Mouse (Mus musculus): Measurements from ENCODE around the gene Mctp1.
"Not testable (repeated sequence)": the region's sequence is repeated elsewhere in the genome, so short reads cannot be mapped to it uniquely, and the experiment has no call there.

Gene Mctp1

GRCm38 (mm10) chr13:76927875-76928440 lies 543.6 kb downstream of the Mctp1 start:
- peak; percentile 19 for DNase-seq (ENCODE audit: low read depth, low spot score)

GRCm38 (mm10) chr13:76929152-76929551 lies 544.8 kb downstream of the Mctp1 start:
- DNase-seq (ENCODE audit: low read depth, low spot score) = no peak

DNA sequence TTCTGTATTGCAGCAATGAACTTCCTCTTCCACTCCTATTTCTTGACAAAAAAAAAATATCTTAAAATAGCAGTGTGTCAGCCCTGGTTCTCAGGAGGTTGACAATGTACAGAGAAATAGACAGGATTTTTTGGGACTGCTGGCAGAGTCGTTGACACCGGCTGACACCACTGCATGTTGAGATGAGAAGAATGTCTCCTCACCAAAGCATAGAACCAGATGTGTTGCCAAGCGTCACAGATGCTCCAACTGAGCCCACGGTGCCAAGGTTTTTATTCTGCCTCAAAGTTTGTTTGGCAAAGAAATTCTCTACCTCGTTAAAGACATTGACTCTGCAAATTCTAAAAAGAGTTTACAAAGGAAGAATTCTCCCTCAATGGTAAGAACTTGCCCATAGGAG lies 548.6 kb downstream of the Mctp1 start:
- DNase-seq (ENCODE audit: low read depth, low spot score) = no peak

GRCm38 (mm10) chr13:76949234-76949633 lies 564.9 kb downstream of the Mctp1 start:
- no peak for DNase-seq (ENCODE audit: low read depth, low spot score)

GRCm38 (mm10) chr13:76967588-76967987 lies 583.3 kb downstream of the Mctp1 start:
- no peak for DNase-seq (ENCODE audit: low read depth, low spot score)

DNA sequence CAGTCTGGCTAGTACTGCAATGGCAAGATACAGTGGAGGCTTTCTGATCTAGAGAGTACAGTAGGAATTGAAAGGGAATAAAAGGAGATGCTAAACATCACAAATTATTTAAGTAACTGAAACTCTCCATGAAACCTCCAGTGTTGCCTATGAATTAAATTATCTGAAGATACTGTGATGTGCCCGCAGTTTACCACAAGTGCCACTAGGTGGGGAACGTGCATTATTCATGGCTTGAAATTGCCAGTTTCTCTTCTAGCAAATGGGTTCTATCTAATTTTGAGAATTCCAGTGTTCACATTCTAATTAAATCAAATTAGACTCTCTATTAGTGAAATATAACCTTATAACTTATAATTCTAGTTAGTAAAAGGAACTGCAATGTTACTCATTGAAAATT lies 585.1 kb downstream of the Mctp1 start:
- DNase-seq (ENCODE audit: low read depth, low spot score) = peak; percentile 35

DNA sequence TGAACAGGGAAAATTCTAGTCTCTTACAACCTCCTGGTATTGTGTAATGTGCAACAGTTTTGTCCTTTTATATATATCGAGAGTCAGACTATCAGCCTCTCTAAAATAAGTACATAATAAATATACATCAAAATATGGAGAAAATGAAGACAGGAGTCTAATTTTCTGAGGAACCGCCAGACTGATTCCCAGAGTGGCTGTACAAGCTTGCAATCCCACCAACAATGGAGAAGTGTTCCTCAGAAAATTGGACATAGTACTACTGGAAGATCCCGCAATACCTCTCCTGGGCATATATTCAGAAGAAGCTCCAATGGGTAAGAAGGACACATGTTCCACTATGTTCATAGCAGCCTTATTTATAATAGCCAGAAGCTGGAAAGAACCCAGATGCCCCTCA lies 586.7 kb downstream of the Mctp1 start:
- not testable (repeated sequence) for DNase-seq (ENCODE audit: low read depth, low spot score)

DNA sequence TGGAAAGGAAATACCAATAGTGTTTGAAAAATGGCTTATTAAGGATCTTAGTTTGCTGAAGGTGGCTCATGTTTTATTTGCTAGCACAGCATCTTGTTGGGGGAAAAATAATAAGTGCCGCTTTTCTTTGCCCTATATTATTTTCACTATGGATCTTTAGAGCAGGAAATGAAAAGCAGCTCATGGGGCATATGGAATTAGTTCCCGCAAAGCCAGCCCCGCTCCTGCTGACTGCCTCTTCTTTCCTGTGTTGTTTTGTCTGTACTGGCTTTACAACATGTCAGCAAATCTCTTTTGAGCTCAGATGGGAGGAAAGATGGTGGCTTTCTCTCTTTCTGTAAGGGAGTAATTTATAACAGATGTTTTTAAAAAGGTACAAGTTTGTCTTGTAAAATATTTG lies 618.3 kb downstream of the Mctp1 start:
- DNase-seq (ENCODE audit: low read depth, low spot score) = peak; percentile 8

GRCm38 (mm10) chr13:77003684-77004083 lies 619.3 kb downstream of the Mctp1 start:
- peak; percentile 4 for DNase-seq (ENCODE audit: low read depth, low spot score)

DNA sequence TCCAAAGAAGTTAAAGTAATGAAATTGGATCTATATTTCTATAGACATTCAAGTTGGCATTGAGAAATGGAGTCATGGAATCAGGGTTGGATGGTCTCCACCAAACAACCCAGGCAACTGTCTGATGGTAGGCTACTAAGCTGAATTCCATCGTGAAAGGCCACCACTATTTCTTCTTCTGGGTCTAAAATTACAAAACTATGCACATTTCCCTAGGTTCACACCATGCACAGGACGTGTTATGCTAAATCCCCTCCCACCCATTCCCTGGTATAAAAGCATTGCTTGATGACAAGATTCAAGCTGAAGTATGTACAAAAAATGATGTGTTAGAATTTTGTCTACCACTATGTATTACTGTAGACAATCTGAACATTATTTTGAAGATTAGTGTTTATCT lies 634.5 kb downstream of the Mctp1 start:
- no peak for DNase-seq (ENCODE audit: low read depth, low spot score)

GRCm38 (mm10) chr13:77029594-77029993 lies 645.3 kb downstream of the Mctp1 start:
- no peak for DNase-seq (ENCODE audit: low read depth, low spot score)

- no peak for DNase-seq (ENCODE audit: low read depth, low spot score)
Observed at GRCm38 (mm10) chr13:77043375-77043774, 659.0 kb downstream of the Mctp1 start.

DNA sequence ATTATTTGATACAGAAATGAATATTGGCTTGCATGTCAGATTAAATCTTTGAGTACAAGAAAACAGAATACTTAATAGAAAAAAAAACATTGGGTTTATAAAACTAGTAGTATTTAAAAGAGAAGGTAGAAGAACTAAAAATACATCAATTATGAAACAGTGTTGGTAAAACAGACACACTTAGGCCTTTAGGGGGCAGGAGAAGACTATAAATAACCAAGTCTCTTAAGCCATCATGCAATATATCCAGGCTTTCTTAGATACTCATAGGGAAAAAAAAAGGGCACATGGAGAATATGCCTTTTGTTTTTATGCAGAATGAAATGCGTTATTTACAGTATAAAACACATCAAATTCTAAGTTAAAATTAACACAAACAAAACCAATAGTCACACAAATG lies 661.0 kb downstream of the Mctp1 start:
- no peak for DNase-seq (ENCODE audit: low read depth, low spot score)

DNA sequence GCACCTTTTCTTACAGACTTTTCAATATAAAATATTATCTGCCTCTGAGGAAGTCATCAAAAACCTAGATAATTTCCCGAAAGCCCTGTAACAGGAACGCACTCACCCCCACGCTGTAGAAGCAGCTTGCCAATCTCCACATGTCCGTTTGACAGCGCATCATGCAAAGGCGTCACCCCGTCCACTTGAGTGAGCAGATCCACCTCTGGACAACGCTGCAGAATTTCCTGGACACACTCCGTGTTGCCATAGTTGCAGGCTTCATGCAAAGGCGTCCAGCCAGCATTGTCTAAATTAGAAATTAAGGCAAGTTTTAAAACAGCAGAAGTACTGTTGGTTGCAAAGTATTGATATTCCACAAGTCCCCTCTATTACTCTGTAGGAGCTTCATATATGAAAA lies 662.1 kb downstream of the Mctp1 start:
- DNase-seq (ENCODE audit: low read depth, low spot score) = no peak

GRCm38 (mm10) chr13:77047179-77047931 lies 663.0 kb downstream of the Mctp1 start:
- no peak for DNase-seq (ENCODE audit: low read depth, low spot score)

DNA sequence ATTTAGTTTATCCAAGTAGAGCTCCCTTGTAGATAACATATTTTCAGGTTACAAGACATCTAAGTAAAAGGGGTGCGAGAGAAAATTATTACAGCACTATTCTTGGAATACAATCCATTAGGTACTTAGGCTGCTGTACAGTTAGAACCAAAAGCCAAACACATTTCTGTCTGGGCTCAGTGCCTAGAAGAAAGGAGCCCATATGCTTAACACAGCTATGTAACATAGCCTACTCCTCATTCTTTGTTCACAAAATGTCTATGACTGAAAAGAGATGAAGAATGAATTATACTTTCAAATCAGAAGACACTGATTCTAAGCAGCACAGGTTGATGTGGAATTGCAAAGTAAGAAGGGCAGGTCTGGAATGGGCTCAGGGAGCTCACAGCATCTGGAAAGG lies 664.1 kb downstream of the Mctp1 start:
- DNase-seq (ENCODE audit: low read depth, low spot score) = no peak

GRCm38 (mm10) chr13:77049736-77050135 lies 665.4 kb downstream of the Mctp1 start:
- DNase-seq (ENCODE audit: low read depth, low spot score) = no peak

DNA sequence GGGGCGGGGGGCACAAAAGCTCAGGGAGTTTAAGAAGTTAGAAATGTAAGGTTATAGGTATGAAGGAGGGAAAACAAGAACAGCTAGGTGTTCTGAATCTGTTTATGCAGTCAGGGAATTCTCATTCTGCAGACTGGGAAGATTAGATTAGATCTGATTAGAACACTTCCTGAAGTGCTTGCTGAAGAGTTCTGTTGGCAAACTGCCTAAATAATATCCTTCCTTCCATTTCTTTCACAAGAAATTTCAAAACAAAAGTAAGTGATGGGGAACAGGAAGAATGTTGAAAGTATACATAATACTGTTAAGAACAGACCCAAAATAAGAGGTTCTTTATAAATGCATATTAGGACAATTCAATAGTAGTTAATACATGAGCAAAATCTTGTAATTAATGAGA lies 678.9 kb downstream of the Mctp1 start:
- DNase-seq (ENCODE audit: low read depth, low spot score) = no peak

- no peak for DNase-seq (ENCODE audit: low read depth, low spot score)
Observed at GRCm38 (mm10) chr13:77068847-77069246, 684.5 kb downstream of the Mctp1 start.

- no peak for DNase-seq (ENCODE audit: low read depth, low spot score)
Observed at GRCm38 (mm10) chr13:77072030-77072429, 687.7 kb downstream of the Mctp1 start.

All from embryo, embryonic 11.5 days (tissue).